Mouse (Mus musculus) embryonic facial prominence, embryonic 11.5 days (tissue): ENCODE results near the gene Crb1. TPM values are rescaled to one million over a fixed set of nuclear protein-coding genes. Genes with fewer than 3 reads are reported as not detected.

Source experiments
- ATAC-seq: fragments of 200-750 bp; cut with Nextera tagmentation; replicated peaks from 2 replicates; pipeline ENCODE4 v1.8.0; 2017; ENCODE audit warnings: low read depth; ENCODE audit not compliant: insufficient number of reproducible peaks, low FRiP score, low TSS enrichment
- DNase-seq: peaks from one replicate; pipeline ENCODE4 v3.0.0-alpha.2; 2015; ENCODE audit warnings: low spot score
- H3K27ac ChIP-seq: fragments of 300-500 bp; sonication (generic); replicated peaks from 2 replicates; pipeline ENCODE4 v1.5.1; 2014; ENCODE audit warnings: mild to moderate bottlenecking, low read depth, low read length, control low read depth
- H3K27me3 ChIP-seq: fragments of 300-500 bp; sonication (generic); 2 replicates; pipeline ENCODE4 v1.6.1; 2014; ENCODE audit warnings: mild to moderate bottlenecking, low read length, moderate library complexity, mixed read lengths; ENCODE audit not compliant: control insufficient read depth, insufficient read depth
- H3K36me3 ChIP-seq: fragments of 300-500 bp; sonication (generic); replicated peaks from 2 replicates; pipeline ENCODE4 v1.6.1; 2014; ENCODE audit warnings: low read depth, mild to moderate bottlenecking, low read length, moderate library complexity, mixed read lengths; ENCODE audit not compliant: control insufficient read depth, insufficient read depth
- H3K4me1 ChIP-seq: fragments of 300-500 bp; sonication (generic); 2 replicates; pipeline ENCODE4 v1.6.1; 2014; ENCODE audit warnings: low read length, mixed read lengths; ENCODE audit not compliant: control insufficient read depth, insufficient read depth
- H3K4me2 ChIP-seq: fragments of 300-500 bp; sonication (generic); 2 replicates; pipeline ENCODE4 v1.6.1; 2014; ENCODE audit warnings: low read depth, mild to moderate bottlenecking, control low read depth, low read length, moderate library complexity
- H3K4me3 ChIP-seq: fragments of 300-500 bp; sonication (generic); 2 replicates; pipeline ENCODE4 v1.5.1; 2014; ENCODE audit warnings: low read depth, low read length, control low read depth
- H3K9ac ChIP-seq: fragments of 300-500 bp; sonication (generic); replicated peaks from 2 replicates; pipeline ENCODE4 v1.6.1; 2014; ENCODE audit warnings: mild to moderate bottlenecking, control low read depth, low read length
- H3K9me3 ChIP-seq: fragments of 300-500 bp; sonication (generic); replicated peaks from 2 replicates; pipeline ENCODE4 v1.6.1; 2016; ENCODE audit warnings: mild to moderate bottlenecking, low read length, inconsistent platforms, mixed read lengths; ENCODE audit not compliant: control insufficient read depth
- WGBS: fragments of 180-500 bp; shearing (Covaris S2); extraction: QIAGEN DNeasy Blood & Tissue Kit; methylation state at CpG from one replicate; pipeline ENCODE4 v1.1.7; 2014; 5-methylcytosine and 5-hydroxymethylcytosine counted together
- polyA plus RNA-seq: library from polyadenylated mRNA; unstranded; fragments of >200 nt; fragmentation: Nextera tagmentation; extraction: Ambion mirVana; gene quantifications from 2 replicates; pipeline ENCODE4 v1.2.1, GENCODE M21; 2014

Gene Crb1
- polyA plus RNA-seq, 1 experiment from 2014 or later = 0.72 TPM

DNA sequence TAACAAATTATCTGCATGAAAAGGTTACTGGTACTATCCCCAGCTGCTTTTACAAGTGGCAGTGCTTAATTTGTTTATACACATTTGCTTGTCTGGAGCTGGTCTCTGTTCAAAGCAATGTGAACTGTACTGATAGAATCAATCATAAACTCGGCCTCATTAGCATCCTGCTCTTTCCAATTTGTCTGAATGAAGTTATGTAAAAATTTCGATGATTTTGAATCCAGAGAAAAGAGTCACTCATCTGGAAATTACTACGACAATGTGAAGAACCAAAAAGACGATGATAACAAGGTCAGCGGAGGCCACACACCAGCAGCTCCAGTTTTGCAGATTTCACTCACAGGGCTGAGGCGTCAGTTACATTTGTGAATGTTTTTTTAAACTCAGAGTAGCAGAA is 5.6 kb downstream of the Crb1 start:
- Histone ChIP-seq H3K4me3 (no peak overlapping the region), H3K27me3 (no peaks in the 10 kb centered on the region), H3K9ac (no peak overlapping the region), H3K4me2 (no peak overlapping the region), H3K36me3 (no peaks in the 10 kb centered on the region), H3K9me3 (no peaks in the 10 kb centered on the region), H3K4me1 (no peaks in the 10 kb centered on the region), H3K27ac (no peak overlapping the region)
- no peak for ATAC-seq
- WGBS = 69% methylated on average over 6 of the region's 6 CpGs
- DNase-seq = no peak

DNA sequence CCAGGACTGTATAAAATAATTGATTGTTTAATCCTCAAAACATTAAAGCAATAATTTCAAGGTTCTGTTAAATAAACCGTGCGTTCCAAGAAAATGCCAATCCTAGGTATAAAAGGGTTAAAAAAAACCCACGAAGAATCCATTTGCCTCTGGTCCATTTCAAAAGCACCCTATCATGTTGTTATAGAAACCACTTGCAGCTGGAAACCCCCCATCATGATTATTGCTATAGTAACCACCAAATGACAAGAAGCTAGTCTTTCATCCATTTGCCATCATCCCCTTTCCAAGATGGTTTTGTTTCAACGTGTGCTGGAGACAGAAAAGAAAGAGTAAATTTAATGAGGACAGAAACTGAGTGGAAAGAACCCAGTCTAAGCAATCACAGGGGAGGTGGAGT is 28.3 kb downstream of the Crb1 start:
- 45% methylated on average over 4 of the region's 4 CpGs for WGBS
- H3K9ac ChIP-seq = no peak overlapping the region
- no peaks in the 10 kb centered on the region for H3K4me1 ChIP-seq
- no peaks in the 10 kb centered on the region for H3K27me3 ChIP-seq
- DNase-seq (no peak), ATAC-seq (no peak)
- no peak overlapping the region for H3K4me3 ChIP-seq
- H3K36me3 ChIP-seq = no peaks in the 10 kb centered on the region
- H3K27ac ChIP-seq = no peak overlapping the region
- no peaks in the 10 kb centered on the region for H3K9me3 ChIP-seq
- H3K4me2 ChIP-seq = no peak overlapping the region

DNA sequence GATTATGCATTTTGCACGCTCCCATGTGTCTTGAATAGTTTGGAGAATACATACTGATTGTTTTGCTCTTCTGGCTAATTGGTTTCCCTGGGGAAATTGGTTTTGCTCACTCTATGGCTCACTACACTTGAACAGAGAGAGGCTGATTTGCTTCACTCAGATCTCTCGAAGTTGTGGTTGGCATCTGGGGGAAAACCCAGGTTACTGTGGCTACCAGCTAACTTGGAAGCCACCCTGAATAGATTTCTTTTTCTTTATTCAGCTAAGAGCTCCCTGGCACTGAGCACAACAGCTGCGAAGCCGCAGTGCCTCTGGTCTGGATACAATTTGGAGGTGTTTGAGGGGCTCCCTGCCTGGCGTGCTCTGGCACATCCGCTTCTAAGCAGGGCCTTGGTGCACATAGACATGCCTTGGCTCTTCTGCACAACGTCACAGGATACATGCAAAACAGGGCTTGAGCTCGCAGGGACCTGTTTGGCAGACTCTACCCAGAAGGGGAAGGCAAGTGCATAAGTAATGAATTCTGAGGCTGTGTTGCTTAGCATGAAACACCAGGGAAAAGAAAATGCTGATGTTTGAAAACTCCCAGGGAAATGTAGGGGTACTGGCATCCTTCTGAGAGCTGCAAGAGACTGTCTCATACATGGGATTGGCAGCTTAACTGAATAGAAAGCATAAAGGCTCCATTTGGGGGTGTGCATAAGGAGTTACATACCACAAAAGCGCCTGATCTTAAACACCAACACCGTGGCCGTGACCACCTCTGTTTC is 30.1 kb downstream of the Crb1 start:
- Histone ChIP-seq H3K36me3 (no peaks in the 10 kb centered on the region), H3K9me3 (no peaks in the 10 kb centered on the region), H3K27ac (no peak overlapping the region), H3K9ac (no peak overlapping the region), H3K4me1 (no peaks in the 10 kb centered on the region), H3K4me3 (no peak overlapping the region), H3K4me2 (no peak overlapping the region), H3K27me3 (no peaks in the 10 kb centered on the region)
- no peak for DNase-seq
- peak; percentile 65; the same call in 1 of the 2 replicates for ATAC-seq
- WGBS = 60% methylated on average over 11 of the region's 11 CpGs

DNA sequence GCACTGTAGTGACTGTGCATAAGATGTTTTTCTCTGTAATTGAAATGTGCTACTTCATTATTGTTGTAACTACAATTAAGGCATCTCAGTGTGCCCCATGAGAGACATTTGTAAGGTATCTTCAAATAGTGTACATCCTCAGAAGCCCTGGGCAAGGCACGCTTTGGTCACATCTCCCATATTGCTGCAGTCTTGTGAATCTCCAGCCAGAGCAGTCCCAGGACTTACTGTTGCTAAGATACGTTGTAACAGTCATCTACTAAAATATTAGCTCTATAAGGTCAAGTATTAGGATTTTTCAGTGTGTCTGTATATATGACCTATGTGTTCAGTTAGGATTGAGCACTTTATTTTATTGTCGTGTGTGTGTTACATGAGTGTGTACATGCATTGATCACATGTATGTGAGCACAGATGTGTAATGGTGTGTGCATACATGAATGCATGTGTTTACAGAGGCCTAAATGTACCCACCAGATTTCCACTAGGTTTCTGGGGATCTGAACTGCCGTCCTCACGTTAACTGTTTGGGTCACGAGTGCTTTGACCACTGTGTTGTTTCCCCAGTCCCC is 30.8 kb downstream of the Crb1 start:
- Histone ChIP-seq H3K9ac (no peak overlapping the region), H3K27me3 (no peaks in the 10 kb centered on the region), H3K27ac (no peak overlapping the region), H3K4me2 (no peak overlapping the region), H3K9me3 (no peaks in the 10 kb centered on the region), H3K4me1 (no peaks in the 10 kb centered on the region), H3K4me3 (no peak overlapping the region), H3K36me3 (no peaks in the 10 kb centered on the region)
- ATAC-seq (no peak), DNase-seq (no peak)
- 64% methylated on average over 6 of the region's 6 CpGs for WGBS

DNA sequence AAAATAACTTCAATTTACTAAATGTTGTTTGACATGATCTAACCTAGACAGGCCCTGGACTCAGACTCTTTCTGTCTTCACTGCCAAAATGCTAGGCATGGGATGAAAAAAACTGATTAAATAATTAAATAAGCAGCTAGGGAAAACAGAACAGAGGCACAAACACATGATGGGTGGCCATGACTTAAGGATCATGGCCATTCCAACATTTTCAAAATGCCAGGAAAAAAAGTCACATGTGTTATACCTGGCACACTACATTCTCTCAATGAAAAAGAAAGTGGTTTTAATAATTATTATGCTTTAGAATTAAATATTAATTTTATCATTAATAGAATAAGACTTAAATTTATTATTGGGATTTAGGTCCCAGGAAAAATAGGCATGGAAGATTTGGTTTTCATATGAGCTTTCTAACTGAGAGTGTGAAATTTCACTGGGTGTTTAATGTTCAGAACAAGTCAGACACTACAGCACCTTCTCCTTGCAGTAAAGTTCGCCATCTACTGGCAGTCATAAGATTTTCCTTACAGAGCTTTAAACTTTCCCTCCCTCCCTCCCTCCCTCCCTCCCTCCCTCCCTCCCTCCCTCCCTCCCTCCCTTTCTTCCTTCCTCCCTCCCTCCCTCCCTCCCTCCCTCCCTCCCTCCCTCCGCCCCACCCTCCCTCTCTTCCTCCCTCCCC is 36.6 kb downstream of the Crb1 start:
- no peaks in the 10 kb centered on the region for H3K36me3 ChIP-seq
- H3K9me3 ChIP-seq = no peaks in the 10 kb centered on the region
- WGBS = 0% methylated on average over 1 of the region's 2 CpGs
- H3K27me3 ChIP-seq = no peaks in the 10 kb centered on the region
- no peak overlapping the region for H3K9ac ChIP-seq
- H3K27ac ChIP-seq = no peak overlapping the region
- ATAC-seq (no peak), DNase-seq (peak; percentile 60)
- H3K4me1 ChIP-seq = no peaks in the 10 kb centered on the region
- H3K4me2 ChIP-seq = no peak overlapping the region
- no peak overlapping the region for H3K4me3 ChIP-seq

DNA sequence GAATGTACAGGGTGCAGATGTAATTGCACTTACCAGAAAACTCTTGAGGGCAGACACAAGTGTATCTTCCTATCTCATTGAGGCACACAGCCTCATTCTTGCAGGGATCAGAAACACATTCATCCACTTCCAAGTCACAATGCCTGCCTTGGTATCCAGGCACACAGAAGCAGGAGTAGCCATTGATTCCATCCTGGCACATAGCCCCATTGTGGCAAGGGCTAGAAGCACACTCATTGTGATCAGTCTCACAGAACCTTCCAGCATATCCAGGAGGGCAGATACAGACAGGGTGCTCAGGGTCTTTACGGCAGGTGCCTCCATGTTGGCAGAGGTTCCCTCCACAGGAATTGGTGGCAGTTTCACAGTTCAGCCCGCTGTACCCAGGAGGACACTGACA is 39.9 kb downstream of the Crb1 start:
- WGBS = 76% methylated on average over 2 of the region's 2 CpGs
- Histone ChIP-seq H3K27ac (no peak overlapping the region), H3K4me2 (no peak overlapping the region), H3K4me1 (no peaks in the 10 kb centered on the region), H3K9me3 (no peaks in the 10 kb centered on the region), H3K4me3 (no peak overlapping the region), H3K36me3 (no peaks in the 10 kb centered on the region), H3K27me3 (no peaks in the 10 kb centered on the region), H3K9ac (no peak overlapping the region)
- no peak for DNase-seq
- ATAC-seq = no peak

DNA sequence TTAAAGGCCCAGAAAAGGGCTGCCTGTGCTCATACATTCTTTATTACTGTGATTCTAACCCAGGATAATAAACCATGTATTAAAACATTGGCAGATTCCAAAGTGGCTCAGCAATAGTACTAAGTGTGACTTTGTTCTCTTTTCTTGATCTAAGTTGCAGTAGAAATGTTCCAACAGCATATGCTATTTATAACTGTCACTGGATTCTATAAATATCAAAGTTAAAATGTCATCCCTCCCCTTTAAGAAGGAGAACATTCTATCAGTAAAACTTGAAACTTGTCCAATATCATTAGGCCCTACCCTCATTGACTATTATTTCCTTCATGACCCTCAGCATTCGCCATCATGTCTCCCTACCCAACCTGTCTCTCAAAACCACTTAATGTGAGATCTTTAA is 48.1 kb downstream of the Crb1 start:
- H3K27me3 ChIP-seq = no peaks in the 10 kb centered on the region
- H3K27ac ChIP-seq = no peak overlapping the region
- H3K4me2 ChIP-seq = no peak overlapping the region
- H3K9ac ChIP-seq = no peak overlapping the region
- no peak for ATAC-seq
- DNase-seq = no peak
- no peaks in the 10 kb centered on the region for H3K36me3 ChIP-seq
- H3K9me3 ChIP-seq = no peaks in the 10 kb centered on the region
- no peak overlapping the region for H3K4me3 ChIP-seq
- 87% methylated on average over 1 of the region's 1 CpGs for WGBS
- H3K4me1 ChIP-seq = no peaks in the 10 kb centered on the region

DNA sequence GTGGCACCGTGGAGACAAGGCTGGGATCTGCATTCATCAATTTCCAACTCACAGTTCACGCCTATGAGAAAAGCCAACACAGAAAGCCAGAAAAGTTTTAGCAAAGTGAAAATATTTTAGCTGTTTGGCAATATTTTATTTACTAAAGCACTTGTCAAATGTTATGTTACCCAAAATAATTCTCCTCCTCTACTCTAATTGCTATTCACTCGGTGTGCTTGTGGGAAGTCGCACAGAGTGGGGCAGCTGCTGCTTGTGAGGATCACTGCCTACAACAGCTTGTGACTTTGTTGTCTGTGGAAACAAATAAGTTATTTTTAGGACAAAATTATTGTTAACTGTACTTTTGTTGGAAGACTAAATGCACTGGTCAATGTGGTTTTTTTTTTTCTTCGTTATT is 48.6 kb downstream of the Crb1 start:
- Histone ChIP-seq H3K4me3 (no peak overlapping the region), H3K9ac (no peak overlapping the region), H3K27ac (no peak overlapping the region), H3K27me3 (no peaks in the 10 kb centered on the region), H3K4me1 (no peaks in the 10 kb centered on the region), H3K36me3 (no peaks in the 10 kb centered on the region), H3K4me2 (no peak overlapping the region), H3K9me3 (no peaks in the 10 kb centered on the region)
- 85% methylated on average over 5 of the region's 5 CpGs for WGBS
- no peak for DNase-seq
- ATAC-seq = no peak
